Mouse (Mus musculus) right cerebral cortex, adult 2 months (tissue): ENCODE data around the gene Gm5862.
"Not testable (repeated sequence)": the region's sequence is repeated elsewhere in the genome, so short reads cannot be mapped to it uniquely, and the experiment has no call there.

ENCODE experiments used
- DNase-seq, 2 experiments: peaks; one replicate each; pipeline ENCODE4 v3.0.0; 2021 to 2022; ENCODE audit warnings: low spot score in 2 of 2

The Gm5862 gene

GRCm38 (mm10) chr5:26022816-26023215 is at the start of gene Gm5862:
Gene Gm5862 (minus strand): TSS chr5:26022916.
- not testable (repeated sequence) for DNase-seq

- no peak for DNase-seq
Measured at GRCm38 (mm10) chr5:26070716-26071115, 48.0 kb upstream of the Gm5862 start.

- not testable (repeated sequence) for DNase-seq
Measured at GRCm38 (mm10) chr5:26058481-26058880, 35.8 kb upstream of the Gm5862 start, which contains the start of gene Gm7347. Gene Gm7347 (minus strand): TSS chr5:26058581.

GRCm38 (mm10) chr5:26039458-26039857 is 16.7 kb upstream of the Gm5862 start, which contains the start of gene Speer4a:
Gene Speer4a (minus strand): TSS chr5:26039558.
- DNase-seq = not testable (repeated sequence)

- not testable (repeated sequence) for DNase-seq
Measured at GRCm38 (mm10) chr5:26007697-26008096, 15.0 kb downstream of the Gm5862 start.

DNA sequence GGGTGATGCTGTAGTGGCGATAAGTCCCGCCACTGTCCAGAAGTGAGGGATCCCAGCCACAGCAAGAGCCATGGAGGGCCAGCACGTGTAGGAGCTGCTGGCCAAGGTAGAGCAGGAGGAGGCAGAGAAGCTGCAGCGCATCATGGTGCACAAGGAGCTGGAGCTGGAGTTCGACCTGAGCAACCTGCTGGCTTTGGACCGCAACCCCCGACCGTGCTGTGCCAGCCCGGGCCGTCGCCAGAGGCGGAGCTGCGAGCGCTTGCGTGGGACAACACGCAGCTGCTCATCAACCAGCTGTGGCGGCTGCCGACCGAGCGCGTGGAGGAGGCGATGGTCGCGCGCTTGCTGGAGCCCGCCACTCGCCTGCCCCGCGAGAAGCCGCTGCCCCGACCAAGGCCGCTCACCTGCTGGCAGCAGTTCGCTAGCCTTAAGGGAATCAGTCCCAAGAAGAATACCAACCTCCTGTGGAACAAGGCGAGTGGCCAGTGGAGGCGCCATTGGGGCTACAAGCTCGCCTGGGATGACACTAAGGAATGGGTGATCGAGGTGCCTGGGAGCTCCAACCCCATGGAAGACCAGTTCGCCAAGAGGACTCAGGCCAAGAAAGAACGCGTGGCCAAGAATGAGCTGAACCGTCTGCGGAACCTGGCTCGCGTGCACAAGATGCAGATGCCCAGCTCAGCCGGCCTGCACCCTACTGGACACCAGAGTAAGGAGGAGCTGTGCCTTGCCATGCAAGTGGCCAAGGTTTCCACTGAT is 15.6 kb downstream of the Gm5862 start:
- DNase-seq = peak; percentile 4 to 5

GRCm38 (mm10) chr5:26004698-26005097 is 18.0 kb downstream of the Gm5862 start, which contains the start of gene Gm1979:
Gene Gm1979 (minus strand): TSS chr5:26004798.
- DNase-seq = not testable (repeated sequence)

DNA sequence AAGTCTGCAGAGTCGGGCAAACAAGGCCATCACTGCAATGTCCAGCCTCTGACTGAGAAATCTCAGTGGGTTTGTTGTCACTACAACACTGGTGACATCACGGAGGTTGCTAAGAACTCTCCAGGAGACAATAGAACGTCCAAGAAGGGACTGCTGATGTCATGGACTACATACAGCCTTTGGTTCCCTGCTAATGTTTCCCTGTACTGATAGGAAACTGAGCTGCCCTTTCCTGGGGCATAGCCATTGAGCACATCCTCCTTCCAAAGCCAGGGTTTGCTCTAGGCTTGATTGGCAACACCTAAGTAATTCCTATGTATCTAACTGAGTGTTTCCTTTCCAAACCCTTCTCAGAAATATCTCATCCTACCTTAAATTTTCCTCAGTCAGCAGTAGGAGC is 34.2 kb downstream of the Gm5862 start, which contains the start of gene Gm21698:
Gm21698 (minus strand) TSS at position 101 of the 400 bp plus-strand sequence.
- DNase-seq = not testable (repeated sequence)

DNA sequence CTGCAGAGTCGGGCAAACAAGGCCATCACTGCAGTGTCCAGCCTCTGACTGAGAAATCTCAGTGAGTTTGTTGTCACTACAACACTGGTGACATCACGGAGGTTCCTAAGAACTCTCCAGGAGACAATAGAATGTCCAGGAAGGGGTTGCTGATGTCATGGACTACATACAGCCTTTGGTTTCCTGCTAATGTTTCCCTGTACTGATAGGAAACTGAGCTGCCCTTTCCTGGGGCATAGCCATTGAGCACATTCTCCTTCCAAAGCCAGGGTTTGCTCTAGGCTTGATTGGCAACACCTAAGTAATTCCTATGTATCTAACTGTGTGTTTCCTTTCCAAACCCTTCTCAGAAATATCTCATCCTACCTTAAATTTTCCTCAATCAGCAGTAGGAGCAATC is 50.2 kb downstream of the Gm5862 start, which contains the start of gene Gm21680:
Gm21680 (minus strand) TSS at position 101 of the 400 bp plus-strand sequence.
- DNase-seq = not testable (repeated sequence)
